ENCODE assay signal across 9 mouse cellular contexts in the genomic region with DNA sequence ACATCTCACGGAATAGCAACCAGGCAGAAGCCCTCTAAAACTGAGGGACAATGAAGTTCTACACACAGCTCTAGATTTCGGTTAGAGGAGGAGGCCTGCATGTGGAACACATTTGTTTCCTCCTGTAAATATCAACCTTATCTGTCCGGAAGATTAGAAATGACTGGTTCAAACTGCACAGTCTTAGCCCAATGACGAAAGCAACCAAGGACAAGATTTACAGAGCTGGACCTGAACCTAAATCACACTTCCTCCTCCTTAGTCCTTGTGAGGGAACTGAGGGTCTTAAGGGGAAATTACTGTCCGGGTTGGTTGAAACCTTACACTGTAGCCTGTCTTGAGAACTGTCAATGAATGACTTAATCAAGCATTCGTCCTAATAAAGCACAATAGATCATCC. TPM values are rescaled to one million over a fixed set of nuclear protein-coding genes. Genes with fewer than 3 reads are reported as not detected.
DNase-seq lines count a peak whose midpoint lies in the region; ATAC-seq and TF ChIP-seq lines count a peak whose summit lies in the region.
"Had no signal": no experiment of that assay in that cellular context is flagged by ENCODE, and none has a peak within 500 bp of the region (broad histone marks: within the 10 kb centered on the region; RNA-seq: fewer than 3 reads in every experiment).

No protein-coding gene starts in this region.

- H3K4me1 ChIP-seq in heart, adult 2 months (ENCODE audit: control insufficient read depth, insufficient read depth, low read length): peaks cover 12% of the 10 kb centered on the region

- no peak for TF ChIP-seq POLR2A in heart, adult 2 months (IDR thresholded peaks at IDR 0.05; ENCODE audit: insufficient read depth, low read depth, low read length)

- H3K4me3 ChIP-seq in heart, adult 2 months: peak overlapping the region; percentile 80
- H3K4me3 ChIP-seq in C2C12 (ENCODE audit: insufficient read depth, poor library complexity, severe bottlenecking) (peak overlapping the region; percentile 71), macrophage (ENCODE audit: inconsistent target) (peak overlapping the region; percentile 70)

- ATAC-seq in granulocyte monocyte progenitor cell, adult 5-6 weeks (replicated peaks; ENCODE audit: poor library complexity, severe bottlenecking): peak; percentile 36
- ATAC-seq in monocyte, adult 5-6 weeks (replicated peaks; ENCODE audit: insufficient number of reproducible peaks, low FRiP score, low TSS enrichment, poor library complexity, severe bottlenecking): no peak

- no peak for TF ChIP-seq CTCF in heart, adult 2 months (IDR thresholded peaks at IDR 0.05)
- TF ChIP-seq CTCF in C2C12 (IDR thresholded peaks at IDR 0.05; ENCODE audit: control insufficient read depth, insufficient read depth, insufficient read length): no peak

- peak overlapping the region; percentile 42 for H3ac ChIP-seq in C2C12 (ENCODE audit: control insufficient read depth, insufficient read length, low read depth)

- H3K27ac ChIP-seq in heart, adult 2 months: peak overlapping the region; percentile 99
- H3K27ac ChIP-seq in macrophage: 0 out of 2 replicates have a peak overlapping the region, but pooled peaks have one; percentile 10

- DNase-seq in heart, adult 2 months: no peak
- DNase-seq in heart, postnatal 10 days: no peak
- no peak for DNase-seq in spleen, adult 12 weeks (ENCODE audit: low spot score)
- DNase-seq in urinary bladder, postnatal 25 days (ENCODE audit: low spot score): no peak
- DNase-seq: cerebellum, postnatal 36 days had no signal

- H3K79me2 ChIP-seq in heart, adult 2 months (replicated peaks; ENCODE audit: control insufficient read depth, insufficient read depth, low read length): peaks cover 2% of the 10 kb centered on the region
- H3K79me2 ChIP-seq in C2C12 (ENCODE audit: control insufficient read depth, insufficient read depth) (peaks cover 63% of the 10 kb centered on the region), macrophage (ENCODE audit: inconsistent target) (peaks cover 58% of the 10 kb centered on the region)

- TF ChIP-seq EP300 in heart, adult 2 months (IDR thresholded peaks at IDR 0.05; ENCODE audit: insufficient read depth, low read depth, low read length): no peak

- H3K79me3 ChIP-seq in C2C12 (ENCODE audit: low read depth): peaks cover 59% of the 10 kb centered on the region

- H3K27me3 ChIP-seq in heart, adult 2 months (ENCODE audit: control insufficient read depth, insufficient read depth, low read length): no peaks in the 10 kb centered on the region
- no peaks in the 10 kb centered on the region for H3K27me3 ChIP-seq in C2C12 (ENCODE audit: control insufficient read depth, insufficient read depth, insufficient read length)

- 3% methylated on average over 6 of the region's 6 CpGs for WGBS in heart, adult 2 months
- 11% methylated on average over 6 of the region's 6 CpGs for WGBS in macrophage (ENCODE audit: missing documents)

- H3K9ac ChIP-seq in heart, adult 2 months (ENCODE audit: low read depth, low read length): peak overlapping the region; percentile 67

- intact Hi-C loops in heart, adult 2 months (cut with DNase I): loop anchor here (2.0 kb wide), 1 partner anchor 43 kb away; no protein-coding TSS in a partner anchor
- intact Hi-C loops in heart, postnatal 10 days (cut with DNase I): loop anchor here (2.0 kb wide), 1 partner anchor 37 kb away; no protein-coding TSS in a partner anchor

- peaks cover 2% of the 10 kb centered on the region; the same call in 1 of the 2 replicates for H3K36me3 ChIP-seq in heart, adult 2 months (ENCODE audit: control insufficient read depth, insufficient read depth, low read length)
- H3K36me3 ChIP-seq in C2C12 (ENCODE audit: control insufficient read depth, insufficient read depth): no peaks in the 10 kb centered on the region
- H3K36me3 ChIP-seq in macrophage (ENCODE audit: inconsistent target): no peaks in the 10 kb centered on the region

TF ChIP-seq in C2C12, 6 proteins besides CTCF, POLR2A, EP300 and RAD21:
- TF ChIP-seq MYOG (IDR thresholded peaks at IDR 0.05; ENCODE audit: control insufficient read depth, extremely low read depth, insufficient read length) (no peak), CEBPB (IDR thresholded peaks at IDR 0.05; ENCODE audit: low read depth) (no peak), USF1 (IDR thresholded peaks at IDR 0.05; ENCODE audit: low read depth) (no peak), MAX (IDR thresholded peaks at IDR 0.05) (no peak), MYOD1 (IDR thresholded peaks at IDR 0.05; ENCODE audit: control insufficient read depth, insufficient read length, low read depth) (no peak), FOSL1 (IDR thresholded peaks at IDR 0.05; ENCODE audit: insufficient read depth, low read length, poor library complexity, severe bottlenecking) (no peak)

RNA-seq across cellular contexts. Expression of gene Cdc42bpb, which starts 1.5 kb away (rescaled TPM):
- total RNA-seq in heart, adult 2 months (2021): 10 to 100 TPM; 55.3 to 58.5 TPM
- 105 and 106 TPM in 2 replicates for polyA plus RNA-seq in heart, adult 2 months (2012; rRNA removed)
- 100 to 1,000 TPM in 1 of 2 experiments, 10 to 100 TPM in 1; 96.4 to 106 TPM for total RNA-seq in heart, postnatal 10 days (2021)
- polyA plus RNA-seq in C2C12 (2012; fragmentation: generic; extraction: Trizol) (48.1 TPM), macrophage (2018) (42.2 to 86.3 TPM (median 42.7 TPM) in 3 replicates)
- total RNA-seq in granulocyte monocyte progenitor cell, adult 5-6 weeks (2014; fragmentation: Nextera tagmentation): 5.6 and 8.1 TPM in 2 replicates
- 4.8 and 8.6 TPM in 2 replicates for total RNA-seq in granulocyte monocyte progenitor cell, adult 5-6 weeks (2017)
- total RNA-seq in macrophage (2018; cell fraction: chromatin; rRNA removed): 100 to 1,000 TPM in 23 of 26 experiments, 10 to 100 TPM in 3; 85.6 to 266 (median 132) TPM
- total RNA-seq in macrophage (2018; cell fraction: cytosol; rRNA removed): 10 to 100 TPM; 29.5 to 63.6 (median 45.5) TPM
- 100 to 1,000 TPM in 13 of 26 experiments, 10 to 100 TPM in 13; 64.9 to 177 (median 101) TPM for total RNA-seq in macrophage (2018; cell fraction: nucleus; rRNA removed)
- 37.5 to 41.2 TPM (median 40.7 TPM) in 3 replicates for total RNA-seq in monocyte, adult 5-6 weeks (2017)

RNA-seq across cellular contexts. Expression of gene Lbhd2, which starts 30.6 kb away (rescaled TPM):
- total RNA-seq in heart, adult 2 months (2021): not detected
- not detected in 2 replicates for polyA plus RNA-seq in heart, adult 2 months (2012; rRNA removed)
- not detected for total RNA-seq in heart, postnatal 10 days (2021)
- not detected for polyA plus RNA-seq in C2C12 (2012; fragmentation: generic; extraction: Trizol)
- not detected in 2 replicates for total RNA-seq in granulocyte monocyte progenitor cell, adult 5-6 weeks (2014; fragmentation: Nextera tagmentation)
- total RNA-seq in granulocyte monocyte progenitor cell, adult 5-6 weeks (2017): not detected in 2 replicates
- total RNA-seq in macrophage (2018; cell fraction: chromatin; rRNA removed): not detected
- not detected for total RNA-seq in macrophage (2018; cell fraction: cytosol; rRNA removed)
- not detected for total RNA-seq in macrophage (2018; cell fraction: nucleus; rRNA removed)
- not detected in 3 replicates for polyA plus RNA-seq in macrophage (2018)
- not detected in 3 replicates for total RNA-seq in monocyte, adult 5-6 weeks (2017)

RNA-seq across cellular contexts. Expression of gene Exoc3l4, which starts 40.8 kb away (rescaled TPM):
- 1 to 10 TPM; 2.5 to 2.7 TPM for total RNA-seq in heart, adult 2 months (2021)
- 9.2 and 10.9 TPM in 2 replicates for polyA plus RNA-seq in heart, adult 2 months (2012; rRNA removed)
- 1 to 10 TPM; 5.3 to 8.3 TPM for total RNA-seq in heart, postnatal 10 days (2021)
- polyA plus RNA-seq in C2C12 (2012; fragmentation: generic; extraction: Trizol) (58.3 TPM), macrophage (2018) (8.0 to 13.2 TPM (median 12.5 TPM) in 3 replicates)
- not detected in 2 replicates for total RNA-seq in granulocyte monocyte progenitor cell, adult 5-6 weeks (2014; fragmentation: Nextera tagmentation)
- 0.26 TPM in 1 of 2 replicates, not detected in the other for total RNA-seq in granulocyte monocyte progenitor cell, adult 5-6 weeks (2017)
- 100 to 1,000 TPM in 1 of 26 experiments, 10 to 100 TPM in 23, 1 to 10 TPM in 2; 9.1 to 109 (median 30.7) TPM for total RNA-seq in macrophage (2018; cell fraction: chromatin; rRNA removed)
- 10 to 100 TPM in 20 of 26 experiments, 1 to 10 TPM in 6; 7.8 to 73.6 (median 15.0) TPM for total RNA-seq in macrophage (2018; cell fraction: cytosol; rRNA removed)
- 100 to 1,000 TPM in 4 of 26 experiments, 10 to 100 TPM in 20, 1 to 10 TPM in 2; 8.3 to 170 (median 42.3) TPM for total RNA-seq in macrophage (2018; cell fraction: nucleus; rRNA removed)
- 1.1 TPM in 1 of 3 replicates, not detected in the others for total RNA-seq in monocyte, adult 5-6 weeks (2017)
